Mouse (Mus musculus) 3T3-L1 (cell line): ENCODE measurements at regions not wholly inside any gene's neighbourhood (a gene's known extent, or its start where the extent isn't known, plus 50 kb on each side); places are given as distances from the start of the nearest gene placed in this dataset.
A peak's percentile ranks its signal among the peaks of the same experiment; 100 is the strongest.

ENCODE experiments used
- DNase-seq: peaks from one replicate; pipeline ENCODE4 v3.0.0-alpha.2; 2015; ENCODE audit warnings: low read depth, low spot score

DNA sequence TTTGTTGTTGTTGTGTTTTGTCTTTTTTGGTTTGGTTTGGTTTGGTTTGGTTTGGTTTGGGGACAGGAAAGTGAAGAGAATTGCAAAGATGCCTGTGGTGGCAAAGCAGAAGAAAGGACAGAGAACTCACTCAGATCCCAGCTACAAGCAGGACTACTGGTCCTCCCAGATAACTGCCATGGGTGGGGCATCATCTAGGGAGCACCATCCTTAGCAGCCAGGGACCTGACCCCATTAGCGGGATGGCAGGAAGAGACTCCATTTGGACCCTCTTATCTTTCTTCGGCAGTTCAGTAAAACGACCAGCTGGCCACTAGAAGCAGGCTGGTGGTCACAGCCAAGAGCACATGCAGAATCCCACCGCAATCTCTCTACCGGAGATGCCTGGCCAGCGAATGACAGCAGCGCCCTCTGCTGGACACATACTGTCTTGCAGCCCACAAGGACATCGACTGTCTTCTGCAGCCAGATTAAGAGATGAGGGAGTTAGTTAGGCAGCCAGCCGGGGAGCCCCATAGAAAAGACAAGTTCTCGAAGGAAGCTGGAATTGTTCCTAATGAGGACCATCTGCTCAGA lies 119.8 kb downstream of the Gm9195 start:
- peak; percentile 4 for DNase-seq

- DNase-seq, result no peak
These were observed 130.7 kb downstream of the Gm9195 start for GRCm38 (mm10) chr14:72360829-72361520.

- DNase-seq, result no peak
These were observed 131.5 kb downstream of the Gm9195 start for GRCm38 (mm10) chr14:72360181-72360580.

DNA sequence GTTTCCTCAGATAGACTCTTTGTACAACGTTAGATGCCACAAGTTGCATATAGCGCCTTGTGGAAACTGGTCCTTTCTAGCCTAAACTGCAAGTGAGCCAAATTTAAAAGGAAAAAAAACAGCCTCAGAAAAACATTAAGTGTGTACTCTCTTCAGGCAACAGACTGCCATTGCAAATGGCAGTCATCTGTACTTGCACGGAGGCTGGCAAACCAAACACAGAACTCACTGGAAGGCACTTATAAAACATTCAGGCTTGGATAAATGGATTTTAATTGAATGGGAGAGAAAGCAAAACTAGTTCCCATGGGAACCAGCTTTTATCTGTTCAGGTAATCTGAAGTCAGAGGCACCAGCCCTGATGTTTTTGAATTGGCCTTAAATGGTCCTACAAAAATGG lies 133.7 kb downstream of the Gm9195 start:
- DNase-seq, result no peak

GRCm38 (mm10) chr14:72342181-72342580 lies 149.5 kb downstream of the Gm9195 start:
- no peak for DNase-seq

- DNase-seq, result no peak
These were observed 150.0 kb downstream of the Gm9195 start for GRCm38 (mm10) chr14:72341590-72342154.

GRCm38 (mm10) chr14:72338046-72338445 lies 153.6 kb downstream of the Gm9195 start:
- DNase-seq, result no peak

GRCm38 (mm10) chr14:72303856-72304255 lies 187.8 kb downstream of the Gm9195 start:
- DNase-seq, result no peak

DNA sequence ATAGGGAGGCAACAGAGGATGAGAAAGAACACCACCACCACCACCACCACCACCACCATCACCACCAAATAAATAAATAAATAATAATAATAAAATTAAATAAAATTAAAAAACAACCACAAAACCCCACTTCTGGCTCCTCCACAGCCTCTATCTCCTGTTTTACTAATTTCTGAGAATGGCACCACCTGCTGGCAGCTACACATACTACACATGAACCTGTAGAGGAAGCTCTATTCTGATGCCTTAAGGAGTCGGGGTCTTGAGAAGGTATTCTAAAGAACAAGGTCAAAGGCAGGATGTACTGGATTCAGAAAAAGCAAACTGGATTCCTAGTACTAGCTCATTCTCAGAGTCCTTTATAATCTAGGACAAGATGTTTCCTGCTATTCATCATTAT lies 191.6 kb downstream of the Gm9195 start:
- DNase-seq, result peak; percentile 43

- DNase-seq, result no peak
These were observed 197.0 kb downstream of the Gm9195 start for GRCm38 (mm10) chr14:72294631-72295030.

DNA sequence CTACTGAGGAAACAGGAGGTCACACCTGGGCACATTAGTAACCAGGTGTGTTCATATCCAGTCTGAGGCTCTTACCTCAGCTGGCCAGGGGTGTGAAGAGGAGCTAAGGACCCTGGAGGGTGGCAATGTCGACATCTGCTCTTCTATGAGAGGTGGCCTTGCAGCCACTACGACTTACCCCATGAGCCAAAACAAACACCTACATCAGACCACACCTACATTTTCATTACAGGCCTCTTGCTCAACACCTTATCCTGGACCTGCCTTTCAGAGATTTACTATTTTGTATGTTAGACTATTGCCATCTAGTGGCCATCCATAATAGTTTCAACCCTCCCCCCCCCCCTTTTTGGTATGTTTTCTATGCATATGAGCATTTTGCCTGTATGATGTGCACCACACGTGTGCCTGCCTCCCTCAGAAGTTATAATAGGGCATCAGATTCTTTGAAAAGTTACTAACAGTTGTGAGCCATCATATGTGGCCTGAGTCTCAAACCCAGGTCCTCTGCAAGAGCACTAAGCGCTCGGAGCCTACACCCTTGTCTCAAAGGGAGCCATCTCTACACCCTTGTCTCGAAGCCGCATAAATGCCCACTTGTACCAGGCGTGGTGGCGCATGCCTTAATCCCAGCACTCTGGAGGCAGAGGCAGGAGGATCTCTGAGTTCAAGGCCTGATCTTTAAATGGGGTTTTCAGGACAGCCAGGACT lies 197.8 kb downstream of the Gm9195 start:
- DNase-seq, result peak; percentile 19

DNA sequence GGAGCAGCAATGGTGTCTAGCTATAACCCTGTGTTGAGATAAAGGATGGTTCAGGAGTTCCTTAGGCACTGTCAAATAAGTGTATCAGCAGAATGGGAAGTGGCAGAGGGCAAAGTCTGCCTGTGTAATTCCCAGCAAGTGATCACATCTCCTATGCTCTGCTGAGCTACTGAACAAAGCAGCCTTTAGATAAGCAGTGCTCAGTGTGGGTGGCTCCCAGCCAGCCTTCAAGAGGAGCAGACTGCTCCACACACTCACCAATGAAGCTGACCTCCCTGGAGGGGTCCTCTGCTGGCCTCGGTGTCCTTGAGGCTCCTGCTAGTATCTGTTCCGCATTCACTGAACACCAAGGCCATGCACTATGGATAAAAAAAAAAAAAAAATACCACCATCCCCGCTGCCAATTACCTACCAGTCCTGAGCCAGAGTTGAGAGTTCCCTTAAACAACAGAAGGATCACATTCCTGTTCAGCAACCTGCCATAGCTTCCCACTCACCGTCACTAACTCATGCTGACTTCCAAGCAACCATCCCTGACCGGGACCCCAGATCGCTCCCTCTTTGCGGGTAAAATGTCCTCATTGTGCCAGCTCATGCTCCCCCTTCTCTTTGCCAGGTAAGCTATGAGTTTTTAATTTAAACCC lies 198.9 kb downstream of the Gm9195 start:
- DNase-seq, result no peak

GRCm38 (mm10) chr14:72277309-72277708 lies 214.3 kb downstream of the Gm9195 start:
- no peak for DNase-seq

- DNase-seq, result no peak
These were observed 232.4 kb downstream of the Gm9195 start for GRCm38 (mm10) chr14:72259255-72259654.

- DNase-seq, result no peak
These were observed 249.8 kb downstream of the Gm9195 start for GRCm38 (mm10) chr14:72241872-72242271.

- no peak for DNase-seq
These were observed 251.4 kb downstream of the Gm9195 start for GRCm38 (mm10) chr14:72240272-72240671.

GRCm38 (mm10) chr14:72238344-72238743 lies 253.3 kb downstream of the Gm9195 start:
- DNase-seq, result no peak

GRCm38 (mm10) chr14:72234234-72235075 lies 257.2 kb downstream of the Gm9195 start:
- DNase-seq, result no peak

GRCm38 (mm10) chr14:72227853-72228252 lies 263.8 kb downstream of the Gm9195 start:
- no peak for DNase-seq

GRCm38 (mm10) chr14:72227441-72227840 lies 264.2 kb downstream of the Gm9195 start:
- no peak for DNase-seq

DNA sequence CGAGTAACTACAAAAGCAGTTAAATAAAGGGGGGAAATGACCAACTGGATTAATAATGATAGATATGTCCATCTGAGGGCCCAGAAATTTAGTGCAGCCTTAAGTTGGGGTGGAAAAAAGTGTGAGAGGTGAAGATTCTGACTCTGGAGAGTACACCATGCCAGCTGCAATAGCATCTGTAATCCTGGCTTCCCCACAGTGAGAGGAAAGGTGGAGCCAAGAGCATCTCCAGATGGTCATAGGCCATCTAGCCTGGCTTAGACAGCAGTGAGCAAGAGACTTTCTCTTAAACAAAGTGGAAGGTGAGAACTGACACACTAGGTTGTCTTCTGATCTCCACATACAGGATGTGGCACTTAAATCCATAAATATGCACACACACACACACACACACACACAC lies 264.7 kb downstream of the Gm9195 start:
- no peak for DNase-seq
